Mouse (Mus musculus) neural tube, embryonic 12.5 days (tissue): ENCODE results near the gene Rbm43. TPM values are rescaled to one million over a fixed set of nuclear protein-coding genes. Genes with fewer than 3 reads are reported as not detected.

Experiments used
- ATAC-seq: fragments of 200-750 bp; cut with Nextera tagmentation; 2 replicates; pipeline ENCODE4 v1.8.0; 2017; ENCODE audit warnings: low read depth, mild to moderate bottlenecking, moderate TSS enrichment, moderate library complexity; ENCODE audit not compliant: low FRiP score
- H3K27ac ChIP-seq: fragments of 300-500 bp; sonication (generic); 2 replicates; pipeline ENCODE4 v1.5.1; 2016
- H3K27me3 ChIP-seq: fragments of 300-500 bp; sonication (generic); replicated peaks from 2 replicates; pipeline ENCODE4 v1.6.1; 2016; ENCODE audit warnings: mild to moderate bottlenecking
- H3K36me3 ChIP-seq: fragments of 300-500 bp; sonication (generic); 2 replicates; pipeline ENCODE4 v1.6.1; 2016; ENCODE audit warnings: mild to moderate bottlenecking
- H3K4me1 ChIP-seq: fragments of 300-500 bp; sonication (generic); 2 replicates; pipeline ENCODE4 v1.6.1; 2016
- H3K4me2 ChIP-seq: fragments of 300-500 bp; sonication (generic); replicated peaks from 2 replicates; pipeline ENCODE4 v1.6.1; 2016; ENCODE audit warnings: mild to moderate bottlenecking
- H3K4me3 ChIP-seq: fragments of 300-500 bp; sonication (generic); 2 replicates; pipeline ENCODE4 v1.5.1; 2016
- H3K9ac ChIP-seq: fragments of 300-500 bp; sonication (generic); 2 replicates; pipeline ENCODE4 v1.6.1; 2016; ENCODE audit warnings: mild to moderate bottlenecking
- H3K9me3 ChIP-seq: fragments of 300-500 bp; sonication (generic); 2 replicates; pipeline ENCODE4 v1.6.1; 2016; ENCODE audit warnings: mild to moderate bottlenecking
- WGBS: fragments of 180-500 bp; shearing (Covaris S2); methylation state at CpG from one replicate; pipeline ENCODE4 v1.1.7; 2016; 5-methylcytosine and 5-hydroxymethylcytosine counted together
- polyA plus RNA-seq: library from polyadenylated mRNA; unstranded; fragments of >200 nt; fragmentation: Nextera tagmentation; extraction: Ambion mirVana; gene quantifications from 2 replicates; pipeline ENCODE4 v1.2.1, GENCODE M21; 2016

The Rbm43 gene
- polyA plus RNA-seq, 1 experiment from 2014 or later: 7.2 TPM

GRCm38 (mm10) chr2:51945812-51946211, 10.8 kb upstream of the Rbm43 start:
- Histone ChIP-seq H3K27ac (no peak overlapping the region), H3K27me3 (no peaks in the 10 kb centered on the region), H3K9ac (no peak overlapping the region), H3K36me3 (no peaks in the 10 kb centered on the region), H3K4me2 (no peak overlapping the region), H3K4me3 (no peak overlapping the region), H3K9me3 (no peaks in the 10 kb centered on the region), H3K4me1 (no peaks in the 10 kb centered on the region)
- WGBS: 61% methylated on average over 2 of the region's 2 CpGs
- no peak for ATAC-seq

GRCm38 (mm10) chr2:51941832-51942231, 6.9 kb upstream of the Rbm43 start:
- Histone ChIP-seq H3K27me3 (no peaks in the 10 kb centered on the region), H3K4me2 (no peak overlapping the region), H3K9me3 (no peaks in the 10 kb centered on the region), H3K4me1 (no peaks in the 10 kb centered on the region), H3K9ac (no peak overlapping the region), H3K36me3 (no peaks in the 10 kb centered on the region), H3K4me3 (no peak overlapping the region), H3K27ac (no peak overlapping the region)
- ATAC-seq: no peak
- 92% methylated on average over 7 of the region's 7 CpGs for WGBS

- Histone ChIP-seq H3K27me3 (no peaks in the 10 kb centered on the region), H3K9me3 (no peaks in the 10 kb centered on the region), H3K36me3 (no peaks in the 10 kb centered on the region), H3K4me3 (no peak overlapping the region), H3K27ac (no peak overlapping the region), H3K4me2 (no peak overlapping the region), H3K9ac (no peak overlapping the region), H3K4me1 (peaks cover 12% of the 10 kb centered on the region)
- 72% methylated on average over 3 of the region's 3 CpGs for WGBS
- ATAC-seq: no peak
Measured at GRCm38 (mm10) chr2:51938750-51939149, 3.8 kb upstream of the Rbm43 start.

- no peak overlapping the region for H3K4me2 ChIP-seq
- H3K27me3 ChIP-seq: no peaks in the 10 kb centered on the region
- no peak overlapping the region for H3K4me3 ChIP-seq
- no peak overlapping the region for H3K9ac ChIP-seq
- H3K9me3 ChIP-seq: no peaks in the 10 kb centered on the region
- H3K4me1 ChIP-seq: peaks cover 12% of the 10 kb centered on the region
- WGBS: 74% methylated on average over 6 of the region's 6 CpGs
- no peaks in the 10 kb centered on the region for H3K36me3 ChIP-seq
- no peak for ATAC-seq
- no peak overlapping the region for H3K27ac ChIP-seq
Measured at GRCm38 (mm10) chr2:51937004-51937403, 2.0 kb upstream of the Rbm43 start.

- ATAC-seq: no peak
- no peaks in the 10 kb centered on the region for H3K27me3 ChIP-seq
- no peaks in the 10 kb centered on the region for H3K9me3 ChIP-seq
- H3K27ac ChIP-seq: no peak overlapping the region
- WGBS: 87% methylated on average over 3 of the region's 3 CpGs
- no peaks in the 10 kb centered on the region for H3K36me3 ChIP-seq
- no peak overlapping the region for H3K4me3 ChIP-seq
- no peak overlapping the region for H3K4me2 ChIP-seq
- no peak overlapping the region for H3K9ac ChIP-seq
- peaks cover 12% of the 10 kb centered on the region for H3K4me1 ChIP-seq
Measured at GRCm38 (mm10) chr2:51936585-51936984, 1.6 kb upstream of the Rbm43 start.

GRCm38 (mm10) chr2:51935921-51936320, 958 bp upstream of the Rbm43 start:
- Histone ChIP-seq H3K36me3 (no peaks in the 10 kb centered on the region), H3K4me2 (no peak overlapping the region), H3K9ac (no peak overlapping the region), H3K4me1 (peaks cover 12% of the 10 kb centered on the region), H3K9me3 (no peaks in the 10 kb centered on the region), H3K27me3 (no peaks in the 10 kb centered on the region), H3K27ac (no peak overlapping the region), H3K4me3 (no peak overlapping the region)
- ATAC-seq: no peak
- WGBS: 93% methylated on average over 7 of the region's 7 CpGs

GRCm38 (mm10) chr2:51933341-51934134, 1.4 kb downstream of the Rbm43 start:
- Histone ChIP-seq H3K4me2 (no peak overlapping the region), H3K36me3 (no peaks in the 10 kb centered on the region), H3K27me3 (no peaks in the 10 kb centered on the region), H3K4me3 (no peak overlapping the region), H3K9me3 (no peaks in the 10 kb centered on the region), H3K4me1 (peaks cover 12% of the 10 kb centered on the region), H3K9ac (no peak overlapping the region), H3K27ac (no peak overlapping the region)
- WGBS: 58% methylated on average over 12 of the region's 12 CpGs
- no peak for ATAC-seq

GRCm38 (mm10) chr2:51931241-51931640, 3.7 kb downstream of the Rbm43 start:
- Histone ChIP-seq H3K4me2 (no peak overlapping the region), H3K27ac (no peak overlapping the region), H3K36me3 (no peaks in the 10 kb centered on the region), H3K27me3 (no peaks in the 10 kb centered on the region), H3K4me1 (peaks cover 12% of the 10 kb centered on the region), H3K9ac (no peak overlapping the region), H3K9me3 (no peaks in the 10 kb centered on the region), H3K4me3 (no peak overlapping the region)
- WGBS: 90% methylated on average over 7 of the region's 7 CpGs
- ATAC-seq: no peak

GRCm38 (mm10) chr2:51914944-51915680, 19.9 kb downstream of the Rbm43 start:
- no peaks in the 10 kb centered on the region for H3K36me3 ChIP-seq
- no peaks in the 10 kb centered on the region for H3K27me3 ChIP-seq
- ATAC-seq: peak; percentile 88
- no peak overlapping the region for H3K9ac ChIP-seq
- no peaks in the 10 kb centered on the region; the same call in 1 of the 2 replicates for H3K4me1 ChIP-seq
- no peak overlapping the region for H3K4me3 ChIP-seq
- H3K4me2 ChIP-seq: no peak overlapping the region
- H3K9me3 ChIP-seq: no peaks in the 10 kb centered on the region
- H3K27ac ChIP-seq: no peak overlapping the region
- WGBS: 6% methylated on average over 5 of the region's 5 CpGs

- H3K4me1 ChIP-seq: no peaks in the 10 kb centered on the region; the same call in 1 of the 2 replicates
- no peaks in the 10 kb centered on the region for H3K36me3 ChIP-seq
- no peak for ATAC-seq
- H3K9me3 ChIP-seq: no peaks in the 10 kb centered on the region
- no peak overlapping the region for H3K27ac ChIP-seq
- 58% methylated on average over 7 of the region's 7 CpGs for WGBS
- H3K9ac ChIP-seq: no peak overlapping the region
- H3K4me2 ChIP-seq: no peak overlapping the region
- no peaks in the 10 kb centered on the region for H3K27me3 ChIP-seq
- no peak overlapping the region for H3K4me3 ChIP-seq
Measured at GRCm38 (mm10) chr2:51914532-51914931, 20.4 kb downstream of the Rbm43 start.

GRCm38 (mm10) chr2:51912740-51913139, 22.2 kb downstream of the Rbm43 start:
- H3K9me3 ChIP-seq: no peaks in the 10 kb centered on the region

GRCm38 (mm10) chr2:51911864-51912263, 23.1 kb downstream of the Rbm43 start:
- H3K9me3 ChIP-seq: no peaks in the 10 kb centered on the region
- H3K4me3 ChIP-seq: no peak overlapping the region
- no peak overlapping the region for H3K4me2 ChIP-seq
- WGBS: 79% methylated on average over 2 of the region's 2 CpGs
- no peaks in the 10 kb centered on the region for H3K36me3 ChIP-seq
- no peak overlapping the region for H3K27ac ChIP-seq
- no peak overlapping the region for H3K9ac ChIP-seq
- ATAC-seq: no peak
- no peaks in the 10 kb centered on the region; the same call in 1 of the 2 replicates for H3K4me1 ChIP-seq
- no peaks in the 10 kb centered on the region for H3K27me3 ChIP-seq

More at GRCm38 (mm10) chr2:51912740-51913139, 22.2 kb downstream of the Rbm43 start:
- Histone ChIP-seq H3K9ac (no peak overlapping the region), H3K36me3 (no peaks in the 10 kb centered on the region), H3K4me3 (no peak overlapping the region), H3K4me1 (no peaks in the 10 kb centered on the region; the same call in 1 of the 2 replicates), H3K27me3 (no peaks in the 10 kb centered on the region), H3K27ac (no peak overlapping the region), H3K4me2 (no peak overlapping the region)
- no peak for ATAC-seq
- WGBS: 48% methylated on average over 6 of the region's 6 CpGs
